Mouse (Mus musculus): Measurements from ENCODE around the gene Ephb2. TPM values are rescaled to one million over a fixed set of nuclear protein-coding genes. Genes with fewer than 3 reads are reported as not detected.

Ephb2 gene
- polyA plus RNA-seq, 1 experiment from 2014 or later, result 4.2 TPM

- H3K27ac ChIP-seq, result peak overlapping the region; percentile 60; the same call in 1 of the 2 replicates
- H3K27me3 ChIP-seq (ENCODE audit: insufficient read depth, poor library complexity, severe bottlenecking), result peaks cover 69% of the 10 kb centered on the region
- WGBS, result 15% methylated on average over 7 of the region's 7 CpGs
Measured at GRCm38 (mm10) chr4:136748842-136749392, 86.9 kb downstream of the Ephb2 start.

DNA sequence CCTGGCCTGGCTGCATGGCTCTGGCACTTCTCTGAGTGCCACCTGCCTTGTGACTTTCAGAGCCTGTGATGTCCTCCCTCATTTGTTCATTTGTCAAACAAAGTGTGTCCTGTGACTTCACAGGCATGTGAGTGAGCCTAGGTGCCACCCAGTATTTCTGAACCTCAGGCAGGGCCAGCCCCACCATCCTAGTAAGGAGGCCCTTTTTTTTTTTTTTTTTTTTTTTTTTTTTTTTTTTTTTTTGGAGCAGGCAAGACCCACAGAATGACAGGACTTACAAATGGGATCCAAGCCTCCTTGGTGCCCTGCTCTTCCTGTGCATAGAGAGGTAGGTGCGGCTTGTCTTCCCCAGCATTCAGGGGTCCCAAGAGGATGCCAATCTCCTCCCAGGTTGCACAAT, 89.3 kb downstream of the Ephb2 start:
- H3K4me3 ChIP-seq, result no peak overlapping the region
- WGBS, result 68% methylated on average over 1 of the region's 1 CpGs
- H3K27me3 ChIP-seq (ENCODE audit: insufficient read depth, poor library complexity, severe bottlenecking), result peaks cover 56% of the 10 kb centered on the region
- H3K36me3 ChIP-seq, result no peaks in the 10 kb centered on the region
- no peak for DNase-seq (ENCODE audit: low spot score)
- H3K4me1 ChIP-seq, result peaks cover 72% of the 10 kb centered on the region
- no peaks in the 10 kb centered on the region for H3K9me3 ChIP-seq
- no peak overlapping the region for H3K27ac ChIP-seq

More at GRCm38 (mm10) chr4:136748842-136749392, 86.9 kb downstream of the Ephb2 start:
- no peaks in the 10 kb centered on the region for H3K9me3 ChIP-seq
- peak; percentile 83 for DNase-seq (ENCODE audit: low spot score)
- peaks cover 53% of the 10 kb centered on the region for H3K4me1 ChIP-seq
- H3K36me3 ChIP-seq, result no peaks in the 10 kb centered on the region
- no peak overlapping the region for H3K4me3 ChIP-seq

DNA sequence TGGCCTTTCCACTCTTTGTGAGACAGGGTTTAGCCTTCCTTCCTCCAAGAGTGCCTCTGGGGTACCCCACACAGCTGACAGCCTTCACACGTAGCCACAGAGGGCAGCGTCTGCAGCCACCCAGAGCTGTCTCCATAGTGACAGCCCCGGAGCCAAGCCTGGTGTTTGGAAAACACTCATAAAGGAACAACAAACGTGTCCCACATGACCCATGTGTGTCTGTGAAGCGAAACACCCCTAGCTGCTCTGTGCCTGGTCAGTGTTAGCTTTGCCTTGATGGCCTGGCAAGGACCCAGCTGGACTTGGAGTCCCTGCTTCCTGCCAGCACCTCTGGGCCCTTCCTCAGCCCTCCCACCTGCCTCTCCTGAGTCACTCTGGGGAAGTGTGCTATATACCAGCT, 93.1 kb downstream of the Ephb2 start:
- Histone ChIP-seq H3K4me1 (peaks cover 71% of the 10 kb centered on the region), H3K27ac (0 out of 2 replicates have a peak overlapping the region, but pooled peaks have one; percentile 4), H3K36me3 (no peaks in the 10 kb centered on the region), H3K9me3 (no peaks in the 10 kb centered on the region), H3K4me3 (no peak overlapping the region), H3K27me3 (ENCODE audit: insufficient read depth, poor library complexity, severe bottlenecking) (peaks cover 58% of the 10 kb centered on the region)
- DNase-seq (ENCODE audit: low spot score), result no peak
- 24% methylated on average over 5 of the region's 5 CpGs for WGBS

DNA sequence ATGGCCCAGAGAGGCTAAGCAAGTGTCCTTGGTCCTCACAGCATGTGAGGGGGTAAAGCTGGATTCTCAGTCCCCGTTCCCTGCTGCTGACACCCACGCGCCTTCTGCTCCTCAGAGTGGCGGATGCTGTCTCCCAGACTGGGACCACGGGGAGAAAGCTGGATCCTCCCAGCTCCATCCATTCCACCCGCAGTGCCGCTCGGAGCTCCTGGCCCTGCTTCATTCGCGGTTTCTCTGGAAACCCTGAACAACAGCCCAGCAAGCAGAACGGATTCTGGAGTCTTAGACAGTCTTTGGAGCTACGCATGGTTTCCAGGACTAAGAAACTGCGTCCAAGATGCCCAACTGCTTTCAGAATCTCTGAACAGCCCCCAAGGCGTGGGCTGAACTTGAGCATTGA, 93.9 kb downstream of the Ephb2 start:
- H3K27me3 ChIP-seq (ENCODE audit: insufficient read depth, poor library complexity, severe bottlenecking), result peaks cover 53% of the 10 kb centered on the region
- H3K4me3 ChIP-seq, result no peak overlapping the region
- WGBS, result 75% methylated on average over 14 of the region's 14 CpGs
- no peak overlapping the region for H3K27ac ChIP-seq
- no peak for DNase-seq (ENCODE audit: low spot score)
- no peaks in the 10 kb centered on the region for H3K36me3 ChIP-seq
- peaks cover 63% of the 10 kb centered on the region for H3K4me1 ChIP-seq
- H3K9me3 ChIP-seq, result no peaks in the 10 kb centered on the region

GRCm38 (mm10) chr4:136740963-136741362, 94.8 kb downstream of the Ephb2 start:
- Histone ChIP-seq H3K36me3 (no peaks in the 10 kb centered on the region), H3K27me3 (ENCODE audit: insufficient read depth, poor library complexity, severe bottlenecking) (peaks cover 53% of the 10 kb centered on the region), H3K4me3 (no peak overlapping the region), H3K4me1 (peaks cover 62% of the 10 kb centered on the region), H3K27ac (no peak overlapping the region), H3K9me3 (no peaks in the 10 kb centered on the region)
- DNase-seq (ENCODE audit: low spot score), result no peak
- 76% methylated on average over 5 of the region's 5 CpGs for WGBS

DNA sequence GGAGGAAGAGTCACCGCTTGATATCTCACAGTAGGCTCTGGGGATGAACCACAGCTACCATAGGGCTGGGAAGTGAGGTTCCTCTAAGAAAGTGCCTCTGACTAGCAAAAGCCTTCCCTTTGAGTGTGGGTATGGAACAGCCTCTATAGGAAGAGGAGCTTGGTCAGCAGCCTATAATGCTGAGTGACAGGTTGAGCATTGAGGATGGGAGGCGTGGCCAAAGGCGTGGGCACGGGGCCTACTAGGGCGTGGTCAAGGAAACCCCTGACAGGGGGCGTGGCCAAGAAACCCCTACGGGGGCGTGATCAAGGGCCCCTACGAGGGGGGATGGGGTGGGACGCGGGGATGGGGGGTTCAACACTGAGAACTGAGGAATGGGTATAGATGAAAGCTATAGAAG, 96.6 kb downstream of the Ephb2 start:
- Histone ChIP-seq H3K27me3 (ENCODE audit: insufficient read depth, poor library complexity, severe bottlenecking) (peaks cover 42% of the 10 kb centered on the region), H3K4me1 (peaks cover 70% of the 10 kb centered on the region), H3K9me3 (no peaks in the 10 kb centered on the region), H3K4me3 (no peak overlapping the region), H3K36me3 (no peaks in the 10 kb centered on the region), H3K27ac (no peak overlapping the region)
- no peak for DNase-seq (ENCODE audit: low spot score)
- WGBS, result 28% methylated on average over 11 of the region's 11 CpGs

GRCm38 (mm10) chr4:136738291-136738690, 97.5 kb downstream of the Ephb2 start:
- no peak overlapping the region for H3K4me3 ChIP-seq
- 57% methylated on average over 3 of the region's 3 CpGs for WGBS
- no peaks in the 10 kb centered on the region for H3K36me3 ChIP-seq
- H3K27me3 ChIP-seq (ENCODE audit: insufficient read depth, poor library complexity, severe bottlenecking), result peaks cover 35% of the 10 kb centered on the region
- H3K4me1 ChIP-seq, result peaks cover 72% of the 10 kb centered on the region
- no peak for DNase-seq (ENCODE audit: low spot score)
- H3K9me3 ChIP-seq, result no peaks in the 10 kb centered on the region
- no peak overlapping the region for H3K27ac ChIP-seq

- 42% methylated on average over 4 of the region's 4 CpGs for WGBS
- no peak for DNase-seq (ENCODE audit: low spot score)
- H3K27ac ChIP-seq, result peak overlapping the region; percentile 59; the same call in 1 of the 2 replicates
- H3K27me3 ChIP-seq (ENCODE audit: insufficient read depth, poor library complexity, severe bottlenecking), result peaks cover 26% of the 10 kb centered on the region
- no peak overlapping the region for H3K4me3 ChIP-seq
- peaks cover 71% of the 10 kb centered on the region for H3K4me1 ChIP-seq
- no peaks in the 10 kb centered on the region for H3K36me3 ChIP-seq
- H3K9me3 ChIP-seq, result no peaks in the 10 kb centered on the region
Measured at GRCm38 (mm10) chr4:136735856-136736255, 99.9 kb downstream of the Ephb2 start.

DNA sequence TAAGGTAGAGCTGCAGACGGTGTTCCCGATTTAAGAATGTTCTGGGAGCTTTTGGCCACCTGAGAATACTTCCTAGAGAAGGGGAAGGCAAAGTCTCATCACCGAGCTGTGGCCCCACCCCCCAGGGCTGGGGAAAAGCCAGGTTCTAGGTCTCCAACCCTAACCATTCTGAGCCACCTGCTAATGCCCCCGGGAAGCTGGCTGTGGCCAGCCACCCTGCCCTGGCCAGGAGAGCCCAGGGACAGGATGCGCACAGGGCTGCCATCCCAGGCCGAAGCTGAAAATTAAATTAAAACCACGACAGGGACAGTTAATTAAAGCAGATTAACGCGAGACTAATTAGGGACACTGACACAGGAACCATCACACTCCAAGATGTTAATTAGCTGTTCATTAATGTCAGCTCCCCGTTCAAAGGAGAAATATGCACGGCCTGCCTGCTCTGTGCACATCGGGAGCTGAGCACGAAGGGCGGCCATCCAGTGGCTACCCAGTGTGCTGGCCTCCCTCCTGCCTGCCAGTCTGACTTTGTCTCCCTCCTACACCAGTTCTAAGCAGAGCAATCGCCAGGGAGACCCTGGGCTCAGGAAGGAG, 101.5 kb downstream of the Ephb2 start:
- Histone ChIP-seq H3K27me3 (ENCODE audit: insufficient read depth, poor library complexity, severe bottlenecking) (peaks cover 20% of the 10 kb centered on the region), H3K4me1 (peaks cover 66% of the 10 kb centered on the region), H3K27ac (0 out of 2 replicates have a peak overlapping the region, but pooled peaks have one; percentile 53), H3K4me3 (no peak overlapping the region), H3K36me3 (no peaks in the 10 kb centered on the region), H3K9me3 (no peaks in the 10 kb centered on the region)
- DNase-seq (ENCODE audit: low spot score), result no peak
- WGBS, result 81% methylated on average over 15 of the region's 15 CpGs

DNA sequence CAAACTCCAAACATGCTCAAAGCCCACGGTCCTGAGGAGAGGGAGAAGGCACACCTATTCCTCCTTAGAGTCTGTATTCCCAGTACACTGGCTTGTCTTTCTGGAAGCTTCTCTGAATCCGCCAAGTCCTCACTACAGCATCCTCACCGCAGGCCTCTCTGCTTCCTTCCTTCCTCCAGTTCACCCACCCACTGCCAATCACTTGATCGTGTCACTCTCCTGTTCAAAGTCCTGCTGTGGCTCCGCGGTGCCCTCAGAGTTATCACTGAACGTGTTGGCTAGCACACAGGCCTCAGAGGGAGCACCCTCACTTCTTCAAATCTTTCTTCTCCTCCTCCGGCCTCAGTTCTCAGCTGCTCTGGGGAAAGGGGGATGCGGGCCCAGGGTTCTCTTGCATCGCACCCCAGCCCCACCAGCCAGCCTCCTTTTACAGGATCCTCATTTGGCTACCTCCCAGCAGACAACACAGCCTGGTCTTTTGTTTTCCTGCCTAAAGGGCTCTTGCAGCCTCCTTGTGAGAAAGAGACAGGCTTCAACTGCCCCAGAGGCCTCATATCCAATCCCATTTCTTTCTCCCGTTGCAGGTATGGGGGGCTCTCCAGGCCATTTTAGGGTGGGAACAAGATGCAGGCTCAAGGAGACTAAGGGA, 102.4 kb downstream of the Ephb2 start:
- no peak overlapping the region for H3K4me3 ChIP-seq
- WGBS, result 33% methylated on average over 11 of the region's 11 CpGs
- peaks cover 56% of the 10 kb centered on the region for H3K4me1 ChIP-seq
- H3K9me3 ChIP-seq, result no peaks in the 10 kb centered on the region
- H3K36me3 ChIP-seq, result no peaks in the 10 kb centered on the region
- H3K27me3 ChIP-seq (ENCODE audit: insufficient read depth, poor library complexity, severe bottlenecking), result peaks cover 20% of the 10 kb centered on the region; the same call in 1 of the 2 replicates
- H3K27ac ChIP-seq, result peak overlapping the region; percentile 67
- DNase-seq (ENCODE audit: low spot score), result no peak

GRCm38 (mm10) chr4:136732536-136733121, 103.2 kb downstream of the Ephb2 start:
- WGBS, result 37% methylated on average over 7 of the region's 7 CpGs
- Histone ChIP-seq H3K4me1 (peaks cover 55% of the 10 kb centered on the region), H3K36me3 (no peaks in the 10 kb centered on the region), H3K9me3 (no peaks in the 10 kb centered on the region), H3K27me3 (ENCODE audit: insufficient read depth, poor library complexity, severe bottlenecking) (peaks cover 20% of the 10 kb centered on the region; the same call in 1 of the 2 replicates), H3K4me3 (no peak overlapping the region), H3K27ac (peak overlapping the region; percentile 67)
- no peak for DNase-seq (ENCODE audit: low spot score)

GRCm38 (mm10) chr4:136731761-136732160, 104.0 kb downstream of the Ephb2 start:
- Histone ChIP-seq H3K4me1 (peaks cover 55% of the 10 kb centered on the region), H3K27me3 (ENCODE audit: insufficient read depth, poor library complexity, severe bottlenecking) (peaks cover 20% of the 10 kb centered on the region; the same call in 1 of the 2 replicates), H3K4me3 (no peak overlapping the region), H3K27ac (peak overlapping the region; percentile 67; the same call in 1 of the 2 replicates), H3K9me3 (no peaks in the 10 kb centered on the region), H3K36me3 (no peaks in the 10 kb centered on the region)
- no peak for DNase-seq (ENCODE audit: low spot score)
- 60% methylated on average over 5 of the region's 5 CpGs for WGBS

All from heart, embryonic 10.5 days (tissue).